11 mouse cellular contexts compared by ENCODE assay signal in the genomic region with DNA sequence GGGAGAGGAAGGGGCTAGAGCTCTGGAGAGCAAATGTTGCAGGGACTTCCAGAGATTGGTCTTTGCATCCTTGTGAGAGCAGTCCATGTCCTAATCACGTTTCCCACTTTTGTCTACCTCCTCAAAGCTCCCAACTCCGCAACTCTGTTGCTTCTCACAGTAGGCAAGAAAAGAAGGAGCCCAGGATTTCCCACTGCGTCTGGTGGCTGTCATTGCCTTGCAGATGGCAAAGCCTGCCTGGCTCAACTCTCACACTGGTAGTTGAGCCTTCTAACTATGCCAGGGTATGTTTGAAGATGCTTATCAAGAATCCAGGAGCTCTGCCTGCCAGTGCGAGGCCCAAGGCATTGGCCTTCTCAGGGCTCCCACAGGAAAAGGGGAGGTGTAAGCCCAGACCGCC. TPM values are rescaled to one million over a fixed set of nuclear protein-coding genes. Genes with fewer than 3 reads are reported as not detected.
DNase-seq lines count a peak whose midpoint lies in the region; ATAC-seq and TF ChIP-seq lines count a peak whose summit lies in the region.
"Had no signal": no experiment of that assay in that cellular context is flagged by ENCODE, and none has a peak within 500 bp of the region (broad histone marks: within the 10 kb centered on the region; RNA-seq: fewer than 3 reads in every experiment).

No protein-coding gene starts in this region.

- no peaks in the 10 kb centered on the region for H3K36me3 ChIP-seq in hindbrain, embryonic 13.5 days
- H3K36me3 ChIP-seq in hindbrain, embryonic 11.5 days (ENCODE audit: control insufficient read depth, insufficient read depth, low read length), result no peaks in the 10 kb centered on the region
- H3K36me3 ChIP-seq in midbrain, embryonic 15.5 days (replicated peaks), result no peaks in the 10 kb centered on the region
- no peaks in the 10 kb centered on the region for H3K36me3 ChIP-seq in midbrain, embryonic 10.5 days
- H3K36me3 ChIP-seq in forebrain, postnatal 0 days (ENCODE audit: insufficient read depth), result no peaks in the 10 kb centered on the region
- H3K36me3 ChIP-seq: limb, embryonic 15.5 days had no signal

- H3K9ac ChIP-seq in hindbrain, embryonic 13.5 days, result 0 out of 2 replicates have a peak overlapping the region, but pooled peaks have one; percentile 13
- H3K9ac ChIP-seq in hindbrain, embryonic 11.5 days (ENCODE audit: low read depth, low read length), result no peak overlapping the region
- no peak overlapping the region for H3K9ac ChIP-seq in midbrain, embryonic 15.5 days
- H3K9ac ChIP-seq in forebrain, postnatal 0 days, result no peak overlapping the region
- H3K9ac ChIP-seq: limb, embryonic 15.5 days had no signal

- H3K27me3 ChIP-seq in hindbrain, embryonic 13.5 days, result peaks cover 40% of the 10 kb centered on the region
- peaks cover 23% of the 10 kb centered on the region for H3K27me3 ChIP-seq in hindbrain, embryonic 11.5 days (ENCODE audit: control insufficient read depth, insufficient read depth, low read length)
- no peaks in the 10 kb centered on the region for H3K27me3 ChIP-seq in midbrain, embryonic 15.5 days (replicated peaks)
- peaks cover 95% of the 10 kb centered on the region for H3K27me3 ChIP-seq in midbrain, embryonic 10.5 days (ENCODE audit: low read depth, poor library complexity, severe bottlenecking)
- H3K27me3 ChIP-seq in forebrain, postnatal 0 days (ENCODE audit: insufficient read depth, low read length), result no peaks in the 10 kb centered on the region

- H3K4me3 ChIP-seq in hindbrain, embryonic 13.5 days, result no peak overlapping the region
- H3K4me3 ChIP-seq in hindbrain, embryonic 11.5 days (ENCODE audit: low read depth, low read length), result no peak overlapping the region
- H3K4me3 ChIP-seq in midbrain, embryonic 15.5 days, result no peak overlapping the region
- H3K4me3 ChIP-seq in midbrain, embryonic 10.5 days, result no peak overlapping the region
- no peak overlapping the region for H3K4me3 ChIP-seq in forebrain, postnatal 0 days (ENCODE audit: low read depth, low read length)

- no peak for DNase-seq in hindbrain, embryonic 11.5 days (ENCODE audit: low spot score)
- DNase-seq in midbrain, embryonic 10.5 days (ENCODE audit: low spot score), result no peak
- DNase-seq in forebrain, postnatal 0 days, result peak; percentile 67
- DNase-seq in heart, postnatal 14 days, result no peak
- DNase-seq in ovary, postnatal 10 days (ENCODE audit: low spot score), result no peak

- no peak for TF ChIP-seq CTCF in forebrain, postnatal 0 days (IDR thresholded peaks at IDR 0.05; ENCODE audit: low read depth)

- no peak overlapping the region for H3K4me2 ChIP-seq in hindbrain, embryonic 13.5 days
- no peak overlapping the region for H3K4me2 ChIP-seq in hindbrain, embryonic 11.5 days (replicated peaks; ENCODE audit: low read depth, low read length)
- no peak overlapping the region for H3K4me2 ChIP-seq in midbrain, embryonic 15.5 days
- peak overlapping the region; percentile 84; the same call in 1 of the 2 replicates for H3K4me2 ChIP-seq in forebrain, postnatal 0 days (ENCODE audit: low read depth)

- intact Hi-C loops in heart, postnatal 14 days (cut with DNase I), result loop anchor here (1.0 to 5.0 kb wide), 2 partner anchors 24 to 281 kb away; no protein-coding TSS in a partner anchor

- H3K4me1 ChIP-seq in hindbrain, embryonic 13.5 days (replicated peaks), result peaks cover 68% of the 10 kb centered on the region
- H3K4me1 ChIP-seq in hindbrain, embryonic 11.5 days (replicated peaks; ENCODE audit: control insufficient read depth, insufficient read depth, low read length), result peaks cover 21% of the 10 kb centered on the region
- H3K4me1 ChIP-seq in midbrain, embryonic 15.5 days, result peaks cover 64% of the 10 kb centered on the region
- peaks cover 85% of the 10 kb centered on the region for H3K4me1 ChIP-seq in midbrain, embryonic 10.5 days
- H3K4me1 ChIP-seq in forebrain, postnatal 0 days (ENCODE audit: insufficient read depth), result peaks cover 33% of the 10 kb centered on the region

- H3K27ac ChIP-seq in hindbrain, embryonic 13.5 days, result peak overlapping the region; percentile 67
- H3K27ac ChIP-seq in hindbrain, embryonic 11.5 days (ENCODE audit: low read depth, low read length), result no peak overlapping the region
- peak overlapping the region; percentile 87 for H3K27ac ChIP-seq in midbrain, embryonic 15.5 days
- H3K27ac ChIP-seq in midbrain, embryonic 10.5 days (replicated peaks), result no peak overlapping the region
- peak overlapping the region; percentile 59 for H3K27ac ChIP-seq in forebrain, postnatal 0 days (ENCODE audit: low read depth, low read length)
- H3K27ac ChIP-seq: limb, embryonic 15.5 days had no signal

- ATAC-seq in hindbrain, embryonic 13.5 days (ENCODE audit: low FRiP score), result no peak
- ATAC-seq in hindbrain, embryonic 11.5 days (ENCODE audit: low FRiP score), result no peak
- no peak for ATAC-seq in midbrain, embryonic 15.5 days (replicated peaks)
- ATAC-seq in forebrain, postnatal 0 days, result no peak

- H3K9me3 ChIP-seq in hindbrain, embryonic 13.5 days, result no peaks in the 10 kb centered on the region
- H3K9me3 ChIP-seq in hindbrain, embryonic 11.5 days (ENCODE audit: control insufficient read depth, low read length), result no peaks in the 10 kb centered on the region
- H3K9me3 ChIP-seq in midbrain, embryonic 15.5 days, result no peaks in the 10 kb centered on the region
- H3K9me3 ChIP-seq in midbrain, embryonic 10.5 days (replicated peaks), result no peaks in the 10 kb centered on the region
- no peaks in the 10 kb centered on the region for H3K9me3 ChIP-seq in forebrain, postnatal 0 days (ENCODE audit: low read length)
- H3K9me3 ChIP-seq: limb, embryonic 15.5 days had no signal

- WGBS in hindbrain, embryonic 13.5 days, result 19% methylated on average over 5 of the region's 5 CpGs
- 17% methylated on average over 5 of the region's 5 CpGs for WGBS in hindbrain, embryonic 11.5 days
- 16% methylated on average over 5 of the region's 5 CpGs for WGBS in midbrain, embryonic 15.5 days
- 16% methylated on average over 5 of the region's 5 CpGs for WGBS in midbrain, embryonic 10.5 days
- 26% methylated on average over 5 of the region's 5 CpGs for WGBS in forebrain, postnatal 0 days

RNA-seq across cellular contexts. Expression of a gene that starts 1.6 kb away (rescaled TPM):
- polyA plus RNA-seq in hindbrain, embryonic 13.5 days (2015; fragmentation: Nextera tagmentation; extraction: Ambion mirVana), result 9.3 and 11.3 TPM in 2 replicates
- polyA plus RNA-seq in hindbrain, embryonic 11.5 days (2014; fragmentation: Nextera tagmentation; extraction: Ambion mirVana), result 4.5 and 6.3 TPM in 2 replicates
- polyA plus RNA-seq in midbrain, embryonic 15.5 days (2015; fragmentation: Nextera tagmentation; extraction: Ambion mirVana), result 19.4 and 23.6 TPM in 2 replicates
- polyA plus RNA-seq in midbrain, embryonic 10.5 days (2016; fragmentation: Nextera tagmentation; extraction: Ambion mirVana), result 1.6 and 2.0 TPM in 2 replicates
- 195 and 216 TPM in 2 replicates for total RNA-seq in forebrain, postnatal 0 days (2014; rRNA removed)
- 15.8 and 18.3 TPM in 2 replicates for polyA plus RNA-seq in forebrain, postnatal 0 days (2015; fragmentation: Nextera tagmentation; extraction: Ambion mirVana)
- total RNA-seq in heart, postnatal 14 days (2021), result 1 to 10 TPM; 2.2 to 2.3 TPM

RNA-seq across cellular contexts. Expression of a gene that starts 54.0 kb away (rescaled TPM):
- not detected in 2 replicates for polyA plus RNA-seq in hindbrain, embryonic 13.5 days (2015; fragmentation: Nextera tagmentation; extraction: Ambion mirVana)
- polyA plus RNA-seq in hindbrain, embryonic 11.5 days (2014; fragmentation: Nextera tagmentation; extraction: Ambion mirVana), result 0.08 TPM in 1 of 2 replicates, not detected in the other
- polyA plus RNA-seq in midbrain, embryonic 15.5 days (2015; fragmentation: Nextera tagmentation; extraction: Ambion mirVana), result not detected in 2 replicates
- polyA plus RNA-seq in midbrain, embryonic 10.5 days (2016; fragmentation: Nextera tagmentation; extraction: Ambion mirVana), result not detected in 2 replicates
- total RNA-seq in forebrain, postnatal 0 days (2014; rRNA removed), result not detected in 2 replicates
- polyA plus RNA-seq in forebrain, postnatal 0 days (2015; fragmentation: Nextera tagmentation; extraction: Ambion mirVana), result 0.05 TPM in 1 of 2 replicates, not detected in the other
- total RNA-seq in heart, postnatal 14 days (2021), result not detected
- total RNA-seq: gastrocnemius, postnatal 36 days; hematopoietic stem cell, adult 5-6 weeks had no signal
- polyA plus RNA-seq: large intestine, adult 2 months had no signal

Comparison
In these comparisons a context has a peak if more than half of its experiments do, and no peak if none do; other contexts are left out.
1. H3K27ac ChIP-seq: peak in hindbrain, embryonic 13.5 days (single experiment), midbrain, embryonic 15.5 days (single experiment) and forebrain, postnatal 0 days (single experiment); none in hindbrain, embryonic 11.5 days (single experiment) and midbrain, embryonic 10.5 days (single experiment).